Comparison of ENCODE assay signal across 8 mouse cellular contexts in genomic region chr14:18331693-18332131, GRCm38 (mm10). TPM values are rescaled to one million over a fixed set of nuclear protein-coding genes. Genes with fewer than 3 reads are reported as not detected.
DNase-seq lines count a peak whose midpoint lies in the region; ATAC-seq and TF ChIP-seq lines count a peak whose summit lies in the region.

Gene Ube2e1, minus strand, starts transcription at chr14:18331859.

- TF ChIP-seq CTCF in liver, adult 2 months (IDR thresholded peaks at IDR 0.05; ENCODE audit: low read depth, low read length) = no peak

- 1% methylated on average over 21 of the region's 39 CpGs for WGBS in embryonic facial prominence, embryonic 14.5 days
- 0% methylated on average over 33 of the region's 39 CpGs for WGBS in heart, embryonic 10.5 days
- WGBS in kidney, embryonic 15.5 days = 0% methylated on average over 30 of the region's 39 CpGs
- WGBS in liver, adult 2 months = under 1% methylated on average over 38 of the region's 39 CpGs

- H3K36me3 ChIP-seq in embryonic facial prominence, embryonic 14.5 days (ENCODE audit: control insufficient read depth, insufficient read depth, low read length) = peaks cover 10% of the 10 kb centered on the region; the same call in 1 of the 2 replicates
- peaks cover 5% of the 10 kb centered on the region; the same call in 1 of the 2 replicates for H3K36me3 ChIP-seq in heart, embryonic 10.5 days
- peaks cover 7% of the 10 kb centered on the region for H3K36me3 ChIP-seq in kidney, embryonic 15.5 days
- H3K36me3 ChIP-seq in liver, adult 2 months (ENCODE audit: control insufficient read depth, insufficient read depth, low read length) = peaks cover 12% of the 10 kb centered on the region

- H3K4me2 ChIP-seq in embryonic facial prominence, embryonic 14.5 days (ENCODE audit: low read depth, low read length) = peak within 1 kb of the TSS; percentile 71
- H3K4me2 ChIP-seq in kidney, embryonic 15.5 days = peak within 1 kb of the TSS; percentile 84

- H3K79me2 ChIP-seq in liver, adult 2 months (ENCODE audit: control insufficient read depth, insufficient read depth, low read length) = peaks cover 13% of the 10 kb centered on the region; the same call in 1 of the 2 replicates

- peak; percentile 94 for ATAC-seq in embryonic facial prominence, embryonic 14.5 days (ENCODE audit: low read depth)
- peak; percentile 93 for ATAC-seq in kidney, embryonic 15.5 days (replicated peaks; ENCODE audit: low FRiP score)
- peak; percentile 91 for ATAC-seq in monocyte, adult 5-6 weeks (replicated peaks; ENCODE audit: insufficient number of reproducible peaks, low FRiP score, low TSS enrichment, poor library complexity, severe bottlenecking)

- H3K4me3 ChIP-seq in embryonic facial prominence, embryonic 14.5 days (ENCODE audit: low read depth, low read length) = peak within 1 kb of the TSS; percentile 87
- peak within 1 kb of the TSS; percentile 93 for H3K4me3 ChIP-seq in heart, embryonic 10.5 days
- H3K4me3 ChIP-seq in kidney, embryonic 15.5 days (replicated peaks) = peak within 1 kb of the TSS; percentile 88
- peak within 1 kb of the TSS; percentile 83 for H3K4me3 ChIP-seq in liver, adult 2 months (ENCODE audit: insufficient read depth, low read depth, low read length)

- H3K27me3 ChIP-seq in embryonic facial prominence, embryonic 14.5 days (replicated peaks; ENCODE audit: control insufficient read depth, insufficient read depth, low read length) = no peaks in the 10 kb centered on the region
- H3K27me3 ChIP-seq in heart, embryonic 10.5 days (ENCODE audit: insufficient read depth, poor library complexity, severe bottlenecking) = no peaks in the 10 kb centered on the region
- no peaks in the 10 kb centered on the region for H3K27me3 ChIP-seq in kidney, embryonic 15.5 days
- H3K27me3 ChIP-seq in liver, adult 2 months (ENCODE audit: control insufficient read depth, insufficient read depth, low read length) = no peaks in the 10 kb centered on the region

- H3K9ac ChIP-seq in embryonic facial prominence, embryonic 14.5 days (ENCODE audit: low read depth, low read length) = peak within 1 kb of the TSS; percentile 98
- peak within 1 kb of the TSS; percentile 96 for H3K9ac ChIP-seq in kidney, embryonic 15.5 days
- H3K9ac ChIP-seq in liver, adult 2 months (ENCODE audit: low read depth, low read length) = peak within 1 kb of the TSS; percentile 96

- TF ChIP-seq POLR2A in liver, adult 2 months (IDR thresholded peaks at IDR 0.05; ENCODE audit: extremely low read depth, insufficient read depth, low read length) = peak; percentile 84

- H3K4me1 ChIP-seq in embryonic facial prominence, embryonic 14.5 days (ENCODE audit: control insufficient read depth, insufficient read depth, low read length) = peaks cover 14% of the 10 kb centered on the region
- peaks cover 16% of the 10 kb centered on the region for H3K4me1 ChIP-seq in heart, embryonic 10.5 days
- H3K4me1 ChIP-seq in kidney, embryonic 15.5 days = peaks cover 31% of the 10 kb centered on the region
- peaks cover 12% of the 10 kb centered on the region for H3K4me1 ChIP-seq in liver, adult 2 months (ENCODE audit: control insufficient read depth, insufficient read depth, low read length)

- H3K27ac ChIP-seq in embryonic facial prominence, embryonic 14.5 days (replicated peaks; ENCODE audit: low read depth, low read length) = peak within 1 kb of the TSS; percentile 89
- peak within 1 kb of the TSS; percentile 95 for H3K27ac ChIP-seq in heart, embryonic 10.5 days
- H3K27ac ChIP-seq in kidney, embryonic 15.5 days = peak within 1 kb of the TSS; percentile 82
- no peak within 1 kb of the TSS for H3K27ac ChIP-seq in liver, adult 2 months (replicated peaks; ENCODE audit: insufficient read depth, low read depth, low read length)

- DNase-seq in 416B (ENCODE audit: low read depth) = peak; percentile 60
- peak; percentile 78 for DNase-seq in adrenal gland, postnatal 25 days
- peak; percentile 88 for DNase-seq in embryonic facial prominence, embryonic 14.5 days (ENCODE audit: low spot score)
- DNase-seq in heart, embryonic 10.5 days (ENCODE audit: low spot score) = peak; percentile 91
- DNase-seq in liver, adult 2 months (ENCODE audit: extremely low read depth, low read depth, low spot score) = peak; percentile 71
- DNase-seq in spleen, postnatal 36 days (ENCODE audit: low spot score in 2 of 2) = peak; percentile 78 to 80

- H3K9me3 ChIP-seq in embryonic facial prominence, embryonic 14.5 days (ENCODE audit: control insufficient read depth, low read length) = no peaks in the 10 kb centered on the region
- no peaks in the 10 kb centered on the region for H3K9me3 ChIP-seq in heart, embryonic 10.5 days
- no peaks in the 10 kb centered on the region for H3K9me3 ChIP-seq in kidney, embryonic 15.5 days (replicated peaks)

RNA-seq across cellular contexts. Expression of gene Ube2e1, which starts in this region (rescaled TPM):
- 78.6 and 79.2 TPM in 2 replicates for total RNA-seq in adrenal gland, postnatal 25 days (2021)
- polyA plus RNA-seq in embryonic facial prominence, embryonic 14.5 days (2014; fragmentation: Nextera tagmentation; extraction: Ambion mirVana) = 48.1 and 48.4 TPM in 2 replicates
- 63.9 and 107 TPM in 2 replicates for polyA plus RNA-seq in heart, embryonic 10.5 days (2016; fragmentation: Nextera tagmentation; extraction: Ambion mirVana)
- polyA plus RNA-seq in kidney, embryonic 15.5 days (2015; fragmentation: Nextera tagmentation; extraction: Ambion mirVana) = 140 and 148 TPM in 2 replicates
- total RNA-seq in liver, adult 2 months (2014; rRNA removed) = 32.2 and 45.3 TPM in 2 replicates
- 17.4 and 23.4 TPM in 2 replicates for polyA plus RNA-seq in liver, adult 2 months (2012; rRNA removed)
- 44.2 to 61.0 TPM (median 50.6 TPM) in 3 replicates for total RNA-seq in monocyte, adult 5-6 weeks (2017)
